Mouse (Mus musculus) Patski (cell line): ENCODE data around the gene Prss56. TPM values are rescaled to one million over a fixed set of nuclear protein-coding genes. Genes with fewer than 3 reads are reported as not detected.
A peak's percentile ranks its signal among the peaks of the same experiment; 100 is the strongest.

Experiments used
- ATAC-seq: fragments of 100-300 bp; one replicate; pipeline ENCODE4 v1.8.0; 2021
- CTCF ChIA-PET: fragments of 350-600 bp; sonication (Branson Sonifier 250); formaldehyde crosslinking; loops from one replicate; lab custom pipeline; 2022; ENCODE audit warnings: inconsistent platforms; lab: Charles Lee
- POLR2A ChIA-PET: fragments of 350-600 bp; sonication (Branson Sonifier 250); formaldehyde crosslinking; loops from one replicate; lab custom pipeline; 2022; ENCODE audit warnings: antibody characterized with exemption, inconsistent platforms; lab: Charles Lee
- DNase-seq: peaks from one replicate; pipeline ENCODE4 v3.0.0-alpha.2; 2011; ENCODE audit warnings: low read depth, low spot score
- H3K27me3 ChIP-seq: fragments of 371-371 bp; one replicate; pipeline ENCODE4 v1.5.1; 2021
- CTCF ChIP-seq: fragments of 100-300 bp; IDR thresholded peaks from one replicate; pipeline ENCODE4 v1.5.1; 2021
- in situ Hi-C: fragments of 300-500 bp; cut with MboI; formaldehyde crosslinking; loops from 3 replicates; pipeline ENCODE4 v1.11.1; 2018; ENCODE audit warnings: low pct_unique_long_range_greater_than_20kb, mixed read lengths
- polyA plus RNA-seq: library from polyadenylated mRNA; unstranded; gene quantifications from one replicate; pipeline ENCODE4 v1.2.3, GENCODE M21; 2021

The Prss56 gene
- polyA plus RNA-seq, 1 experiment from 2014 or later, result 0.06 TPM

DNA sequence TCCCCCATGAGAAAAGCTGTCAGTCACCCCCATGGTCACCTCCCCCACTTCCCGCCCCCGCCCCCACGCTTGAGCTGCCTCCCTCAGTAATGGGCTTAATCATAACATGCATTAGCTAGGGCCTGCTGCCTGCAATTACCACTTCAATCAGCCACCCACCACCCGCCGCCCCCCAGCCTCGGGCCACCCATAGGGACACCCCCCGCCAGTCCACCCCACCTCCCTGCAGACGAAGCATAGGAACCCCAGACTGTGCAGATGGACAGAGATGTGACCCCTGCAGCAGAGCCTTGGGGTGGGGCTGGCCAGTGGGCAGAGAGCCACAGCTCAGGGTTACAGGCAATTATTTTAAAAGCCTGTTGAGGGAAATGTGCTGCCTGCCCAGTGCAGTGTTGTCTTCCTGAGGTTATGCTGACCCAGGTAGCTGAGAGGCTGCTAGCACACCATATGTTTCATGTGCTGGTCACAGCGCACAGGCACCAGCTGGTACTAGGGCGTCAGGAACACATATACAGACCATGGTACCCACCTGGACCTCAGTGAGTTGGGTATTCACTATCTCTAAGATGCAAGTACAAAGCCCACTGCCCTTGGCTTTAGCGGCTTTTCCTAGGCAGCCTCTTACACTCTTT lies 18.8 kb upstream of the Prss56 start:
- ATAC-seq, result no peak

DNA sequence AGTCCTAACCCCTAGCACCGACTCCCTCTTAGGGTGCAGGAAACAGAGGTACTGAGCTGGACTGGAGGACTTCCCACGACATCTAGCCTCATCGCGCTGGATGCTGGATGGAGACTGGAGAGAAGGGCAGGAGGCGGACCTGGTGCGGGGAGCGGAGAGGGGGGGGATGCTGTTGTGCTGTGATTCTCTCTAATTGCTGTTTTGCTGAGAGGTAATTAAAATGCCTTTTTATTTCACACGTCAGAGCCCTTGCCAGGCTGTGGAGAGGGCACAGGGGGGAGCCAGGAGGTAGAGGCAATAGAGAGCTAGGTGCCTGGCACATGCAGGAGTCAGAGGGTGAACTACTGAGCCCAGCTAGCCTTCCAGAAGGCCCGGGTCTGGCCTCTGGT lies 18.3 kb upstream of the Prss56 start:
- H3K27me3 ChIP-seq, result no peaks in the 10 kb centered on the region
- POLR2A ChIA-PET, result no interaction called here
- in situ Hi-C loops, result no loop called here
- CTCF ChIA-PET, result no interaction called here
- no peak for TF ChIP-seq CTCF
- ATAC-seq (no peak), DNase-seq (no peak)

More for the DNA sequence above, 18.8 kb upstream of the Prss56 start:
- ChIA-PET POLR2A (no interaction called here), CTCF (no interaction called here)
- in situ Hi-C loops, result no loop called here
- no peaks in the 10 kb centered on the region for H3K27me3 ChIP-seq
- no peak for DNase-seq
- no peak for TF ChIP-seq CTCF

DNA sequence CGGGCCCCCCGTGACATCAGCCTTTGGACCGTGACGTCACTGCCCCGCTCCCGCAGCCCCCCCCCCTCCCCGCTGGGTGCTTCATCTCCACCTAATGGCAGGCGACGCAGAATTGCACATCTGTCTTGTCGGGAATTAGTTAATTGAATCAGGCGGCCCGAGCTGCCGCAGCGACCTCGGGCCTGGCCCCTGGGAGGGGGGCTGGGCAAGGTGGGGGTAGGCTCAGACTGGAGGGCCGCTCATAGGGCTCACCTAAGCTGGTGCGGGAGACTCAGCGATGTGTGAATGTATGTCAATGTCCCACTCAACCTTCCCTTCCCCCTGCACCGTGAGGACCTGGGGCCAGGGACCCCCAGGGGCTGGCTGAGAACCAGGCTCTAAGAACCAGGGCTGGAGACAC lies 12.7 kb upstream of the Prss56 start:
- POLR2A ChIA-PET, result no interaction called here
- no peaks in the 10 kb centered on the region for H3K27me3 ChIP-seq
- no peak for TF ChIP-seq CTCF
- CTCF ChIA-PET, result no interaction called here
- ATAC-seq, result no peak
- in situ Hi-C loops, result loop anchor here (10.0 kb wide), 1 partner anchor 726 kb away; no protein-coding TSS in a partner anchor
- DNase-seq, result no peak

DNA sequence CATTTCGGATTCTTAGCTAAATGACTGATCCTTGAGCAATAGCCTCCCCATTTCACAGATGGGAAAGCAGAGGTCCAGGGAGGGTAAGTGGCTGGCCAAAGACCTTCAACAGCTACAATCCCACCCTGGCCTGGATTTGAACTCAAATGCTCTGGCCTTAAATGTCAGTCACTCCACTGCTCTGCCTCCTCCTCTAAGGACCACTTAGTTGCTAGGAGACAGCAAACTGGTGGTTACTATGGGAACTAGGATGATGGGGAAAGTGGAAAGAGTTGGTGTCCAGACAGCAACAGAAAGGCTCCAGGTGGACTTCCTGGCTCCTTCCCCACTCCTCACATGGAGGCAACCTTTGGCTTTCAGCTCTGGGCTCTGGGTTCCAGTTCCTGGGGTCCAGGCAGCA lies 11.8 kb upstream of the Prss56 start:
- ChIA-PET POLR2A (no interaction called here), CTCF (no interaction called here)
- H3K27me3 ChIP-seq, result no peaks in the 10 kb centered on the region

DNA sequence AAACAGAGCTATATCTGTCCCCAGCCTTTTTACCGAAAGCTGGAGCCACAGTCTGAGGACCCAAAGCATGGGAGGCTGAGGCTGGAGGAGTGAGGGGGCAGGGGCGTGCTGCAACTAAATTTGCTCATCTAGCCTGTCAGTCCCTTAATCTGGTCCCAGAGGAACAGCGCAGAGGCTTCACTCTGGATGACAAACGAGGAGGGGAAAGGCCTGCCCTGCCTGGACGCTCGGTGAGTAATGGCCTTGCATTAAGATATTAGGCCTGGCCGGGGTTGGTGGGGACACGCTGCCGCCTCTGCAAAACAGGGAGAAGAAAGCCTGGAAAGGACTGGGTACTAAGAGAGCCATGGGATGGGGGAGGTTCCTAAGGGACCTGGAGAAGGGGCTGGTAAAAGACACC lies 10.8 kb upstream of the Prss56 start:
- POLR2A ChIA-PET, result no interaction called here
- no peak for DNase-seq
- no peak for ATAC-seq
- H3K27me3 ChIP-seq, result no peaks in the 10 kb centered on the region
- TF ChIP-seq CTCF, result no peak
- CTCF ChIA-PET, result no interaction called here
- in situ Hi-C loops, result loop anchor here (10.0 kb wide), 1 partner anchor 728 kb away; no protein-coding TSS in a partner anchor

More for the DNA sequence above, 11.8 kb upstream of the Prss56 start:
- no peak for ATAC-seq
- in situ Hi-C loops, result loop anchor here (10.0 kb wide), 1 partner anchor 727 kb away; no protein-coding TSS in a partner anchor
- TF ChIP-seq CTCF, result no peak
- DNase-seq, result no peak

DNA sequence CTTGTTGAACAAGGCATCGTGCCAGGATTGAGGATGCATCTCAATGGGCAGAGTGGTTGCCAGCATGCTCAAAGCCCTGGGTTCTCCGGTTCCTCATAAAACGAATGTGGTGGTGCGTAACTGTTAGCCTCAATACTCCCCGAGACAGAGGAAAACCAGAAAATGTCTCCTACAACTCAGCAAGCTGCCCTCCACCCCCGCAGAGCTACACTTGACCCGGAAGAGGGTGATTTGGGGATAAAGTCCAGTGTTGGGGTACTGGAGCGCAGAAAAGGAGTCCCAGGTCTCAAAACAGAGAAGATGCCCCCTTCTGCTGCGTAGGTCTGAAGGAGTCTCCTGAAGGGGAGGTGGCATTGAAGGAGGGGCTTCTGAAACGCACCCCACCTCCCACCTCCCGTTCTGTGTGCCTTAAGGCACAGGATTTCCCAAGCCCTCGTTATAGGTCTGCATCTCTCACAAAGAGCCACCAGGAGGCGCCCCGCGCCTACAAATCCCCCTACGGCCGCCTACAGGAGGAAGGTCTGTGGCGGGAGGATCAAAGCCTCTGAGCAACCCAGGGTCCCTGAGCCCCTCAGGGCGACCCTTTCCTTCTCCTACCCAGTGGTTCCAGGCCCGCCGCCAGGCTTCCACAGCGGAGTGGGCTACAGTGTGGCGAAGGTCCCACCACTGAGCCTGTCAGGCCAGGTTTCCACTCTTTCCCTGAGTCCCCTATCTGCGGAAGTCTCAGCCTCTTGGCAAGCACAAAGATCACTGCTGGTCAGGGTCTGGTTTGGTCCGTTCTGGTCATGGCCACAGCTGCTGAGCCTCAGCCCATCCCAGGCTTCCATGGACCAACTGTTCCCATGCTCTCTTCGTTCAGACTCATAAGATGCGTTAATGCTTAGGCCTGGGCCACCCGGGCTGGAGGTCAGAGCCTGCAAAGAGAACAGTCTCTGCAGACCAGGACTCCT lies 8.8 kb upstream of the Prss56 start:
- H3K27me3 ChIP-seq, result no peaks in the 10 kb centered on the region
- in situ Hi-C loops, result loop anchor here (10.0 kb wide), 1 partner anchor 729 kb away; no protein-coding TSS in a partner anchor
- ChIA-PET CTCF (interaction anchor here (0.8 to 4.3 kb wide), 4 partner anchors 12 to 134 kb away, joined by 3 to 37 read pairs (median 4); no protein-coding TSS in a partner anchor), POLR2A (no interaction called here)
- DNase-seq, result no peak
- no peak for TF ChIP-seq CTCF
- ATAC-seq, result peak; percentile 19

DNA sequence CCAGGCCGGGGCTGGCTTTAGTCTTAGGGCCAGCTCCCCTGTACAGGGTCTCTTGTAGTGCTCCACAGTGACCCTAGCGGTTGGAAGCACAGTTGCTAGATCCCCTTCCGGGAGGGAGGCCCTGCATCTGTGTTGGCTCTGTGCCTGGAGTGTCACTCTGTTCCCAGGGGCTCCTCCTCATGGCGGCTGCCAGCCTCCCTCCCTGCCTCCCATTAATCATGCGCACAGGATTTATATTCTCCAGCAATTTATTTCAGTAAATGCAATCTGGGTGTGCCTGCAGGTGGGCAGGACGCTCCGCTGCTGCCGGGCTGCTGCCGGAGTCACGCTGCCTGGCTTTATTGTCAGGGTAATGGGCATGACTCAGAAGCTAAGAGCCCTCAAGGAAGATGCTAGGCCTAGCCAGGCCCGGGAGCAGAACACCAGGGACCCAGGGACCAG lies 7.2 kb upstream of the Prss56 start:
- no peaks in the 10 kb centered on the region for H3K27me3 ChIP-seq
- in situ Hi-C loops, result loop anchor here (10.0 kb wide), 1 partner anchor 731 kb away; no protein-coding TSS in a partner anchor
- no peak for TF ChIP-seq CTCF
- DNase-seq (peak; percentile 89), ATAC-seq (peak; percentile 68)
- ChIA-PET CTCF (interaction anchor here (0.7 to 4.3 kb wide), 4 partner anchors 11 to 136 kb away, joined by 3 to 37 read pairs (median 4); no protein-coding TSS in a partner anchor), POLR2A (interaction anchor here (0.9 kb wide), 1 partner anchor 11 kb away, joined by 3 read pairs; no protein-coding TSS in a partner anchor)

DNA sequence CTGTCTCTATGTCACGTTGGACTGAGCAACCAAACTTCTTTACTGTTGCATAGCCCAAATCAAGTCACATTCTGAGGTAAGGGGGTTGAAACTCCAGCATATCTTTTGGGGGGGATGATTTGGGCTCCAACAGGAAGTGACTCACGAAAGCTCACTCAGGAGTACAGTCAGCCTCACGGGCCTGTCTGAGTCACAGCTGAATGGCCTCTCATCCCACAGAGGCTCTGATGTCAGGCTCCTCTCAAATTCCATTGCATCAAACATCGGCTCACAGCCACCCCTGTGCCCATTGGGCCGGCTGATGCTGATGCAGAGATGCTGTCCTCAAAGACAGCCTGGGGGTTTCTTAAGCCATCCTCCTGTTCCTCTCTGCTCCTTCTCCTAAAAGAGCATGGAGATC lies 2.2 kb upstream of the Prss56 start:
- in situ Hi-C loops, result loop anchor here (10.0 kb wide), 1 partner anchor 566 kb away; no protein-coding TSS in a partner anchor
- ChIA-PET POLR2A (no interaction called here), CTCF (no interaction called here)
- no peak for TF ChIP-seq CTCF
- ATAC-seq (peak; percentile 59), DNase-seq (peak; percentile 86)
- no peaks in the 10 kb centered on the region for H3K27me3 ChIP-seq

DNA sequence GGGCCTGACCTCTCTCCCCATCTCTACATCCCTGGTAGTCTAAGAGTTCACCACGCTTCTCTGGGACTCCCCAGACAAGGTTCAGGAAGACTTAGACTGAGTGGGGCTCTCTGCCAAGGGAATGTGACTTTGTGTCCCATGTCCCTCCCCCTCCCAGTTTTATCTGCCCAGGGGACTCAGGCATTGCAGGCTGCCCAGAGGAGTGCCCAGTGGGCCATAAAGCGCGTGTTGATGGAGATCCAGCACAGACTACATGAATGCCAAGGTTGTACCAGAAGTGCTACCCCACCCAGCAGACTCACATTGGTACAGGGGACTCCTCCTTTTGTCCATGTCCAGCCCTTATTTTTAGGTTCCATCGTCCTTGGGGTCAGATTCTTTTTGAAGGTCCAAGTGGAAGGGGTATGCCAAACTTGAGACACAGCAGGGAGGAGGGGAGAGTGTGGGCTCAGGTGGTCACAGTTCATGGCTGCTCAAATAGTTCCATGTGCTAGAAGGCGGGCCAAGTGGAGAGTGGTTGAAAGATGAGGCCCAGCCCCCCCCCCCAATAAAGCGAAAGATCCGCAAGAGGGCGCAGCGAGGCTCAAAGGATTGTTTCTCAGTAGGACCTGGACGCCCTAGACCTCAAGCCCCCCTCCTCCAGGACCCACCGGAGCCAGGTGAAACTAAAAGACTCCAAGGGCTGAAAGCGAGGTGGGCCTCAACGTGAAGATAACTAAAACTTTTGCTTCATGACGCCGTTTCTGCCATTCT lies 1.1 kb downstream of the Prss56 start:
- CTCF ChIA-PET, result interaction anchor here (1.1 to 4.1 kb wide), 2 partner anchors 87 to 142 kb away, joined by 4 to 23 read pairs; no protein-coding TSS in a partner anchor
- TF ChIP-seq CTCF, result no peak
- POLR2A ChIA-PET, result interaction anchor here (1.1 kb wide), 1 partner anchor 140 kb away, joined by 4 read pairs; no protein-coding TSS in a partner anchor
- H3K27me3 ChIP-seq, result no peaks in the 10 kb centered on the region
- ATAC-seq (no peak), DNase-seq (no peak)
- in situ Hi-C loops, result loop anchor here (10.0 kb wide), 1 partner anchor 569 kb away; no protein-coding TSS in a partner anchor
